Mouse (Mus musculus): ENCODE results near the gene Prdx1.

DNA sequence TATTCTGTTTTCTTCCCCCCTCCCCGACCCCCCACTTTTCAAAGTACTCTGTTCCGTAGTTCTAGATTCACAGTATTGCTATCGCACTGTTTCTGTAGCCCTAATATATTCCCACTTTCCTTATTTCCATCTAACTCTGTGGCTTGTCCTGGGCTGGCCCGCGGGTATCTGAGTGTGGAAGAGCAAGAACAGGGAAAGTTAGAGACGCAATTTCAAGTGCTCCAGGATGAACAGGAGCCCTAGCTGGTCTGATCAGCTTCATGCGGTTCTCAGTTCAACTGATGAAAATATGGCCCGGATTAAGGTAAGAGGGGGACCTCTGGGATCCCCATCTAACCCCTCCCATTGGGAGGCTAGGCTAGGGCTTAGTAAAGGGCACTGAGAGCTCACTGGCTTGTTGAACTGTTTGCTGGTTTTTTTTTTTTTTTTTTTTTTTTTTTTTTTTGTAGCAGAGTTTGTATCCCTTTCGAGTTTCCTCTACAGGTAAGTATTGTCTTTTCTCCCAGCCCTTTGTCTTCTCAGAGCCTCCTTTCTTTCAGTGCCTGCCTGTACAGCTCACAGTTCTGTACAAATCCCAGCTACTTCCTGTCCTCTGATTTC is 23.5 kb downstream of the Prdx1 start:
- no peak for TF ChIP-seq CTCF (IDR thresholded peaks at IDR 0.05; ENCODE audit: low read depth, low read length)
- TF ChIP-seq POLR2A (IDR thresholded peaks at IDR 0.05; ENCODE audit: insufficient read depth, low read length) = no peak

Measured in ES-Bruce4 (cell line).